Mouse (Mus musculus) adrenal gland, postnatal 36 days (tissue): Measurements from ENCODE around the gene Cx3cr1. TPM values are rescaled to one million over a fixed set of nuclear protein-coding genes. Genes with fewer than 3 reads are reported as not detected.

ENCODE experiments used
- DNase-seq, 2 experiments: peaks; one replicate each; pipeline ENCODE4 v3.0.0; 2021; ENCODE audit warnings: mixed read lengths in 1 of 2
- total RNA-seq, 2 experiments: library from RNA; stranded (reverse); gene quantifications; 2 replicates each; pipeline ENCODE4 v1.2.3; 2021

Gene Cx3cr1
- total RNA-seq, 2 experiments from 2014 or later = 3.4 to 6.8 TPM

- DNase-seq = no peak
Measured at GRCm38 (mm10) chr9:119941861-119942260, 127.8 kb downstream of the Cx3cr1 start.

- no peak for DNase-seq
Measured at GRCm38 (mm10) chr9:119941407-119941806, 128.3 kb downstream of the Cx3cr1 start.

GRCm38 (mm10) chr9:119939646-119940045 lies 130.0 kb downstream of the Cx3cr1 start:
- DNase-seq = no peak

GRCm38 (mm10) chr9:119938496-119938895 lies 131.2 kb downstream of the Cx3cr1 start:
- no peak for DNase-seq

- DNase-seq = peak; percentile 95 to 97
Measured at GRCm38 (mm10) chr9:119937005-119937773, 132.5 kb downstream of the Cx3cr1 start, which contains the start of the genes Gorasp1 and Ttc21a. Gorasp1 (minus strand) TSS chr9:119937565. Ttc21a (plus strand) TSS chr9:119937606.

- DNase-seq = no peak
Measured at GRCm38 (mm10) chr9:119933675-119934074, 136.0 kb downstream of the Cx3cr1 start.

GRCm38 (mm10) chr9:119932358-119932757 lies 137.3 kb downstream of the Cx3cr1 start:
- peak in 1 of 2 experiments; percentile 56 for DNase-seq

GRCm38 (mm10) chr9:119926497-119926896 lies 143.2 kb downstream of the Cx3cr1 start:
- DNase-seq = no peak

GRCm38 (mm10) chr9:119925729-119926128 lies 143.9 kb downstream of the Cx3cr1 start:
- peak in 1 of 2 experiments; percentile 32 for DNase-seq

- peak; percentile 15 to 17 for DNase-seq
Measured at GRCm38 (mm10) chr9:119925120-119925657, 144.5 kb downstream of the Cx3cr1 start.

- DNase-seq = no peak
Measured at GRCm38 (mm10) chr9:119923462-119923861, 146.2 kb downstream of the Cx3cr1 start.

- no peak for DNase-seq
Measured at GRCm38 (mm10) chr9:119919858-119920257, 149.8 kb downstream of the Cx3cr1 start.

GRCm38 (mm10) chr9:119913087-119913838 lies 156.4 kb downstream of the Cx3cr1 start:
- no peak for DNase-seq

- DNase-seq = no peak
Measured at GRCm38 (mm10) chr9:119909931-119910330, 159.7 kb downstream of the Cx3cr1 start.

- no peak for DNase-seq
Measured at GRCm38 (mm10) chr9:119908708-119909107, 161.0 kb downstream of the Cx3cr1 start.

- no peak for DNase-seq
Measured at GRCm38 (mm10) chr9:119902410-119903151, 167.1 kb downstream of the Cx3cr1 start.

- DNase-seq = no peak
Measured at GRCm38 (mm10) chr9:119899446-119899845, 170.2 kb downstream of the Cx3cr1 start.

- DNase-seq = peak; percentile 55 to 72
Measured at GRCm38 (mm10) chr9:119895040-119895721, 174.5 kb downstream of the Cx3cr1 start.

- DNase-seq = peak; percentile 96 to 97
Measured at GRCm38 (mm10) chr9:119894339-119895009, 175.2 kb downstream of the Cx3cr1 start, which contains the start of gene Wdr48. Wdr48 (plus strand) TSS chr9:119894878.

- DNase-seq = no peak
Measured at GRCm38 (mm10) chr9:119893881-119894280, 175.8 kb downstream of the Cx3cr1 start.

GRCm38 (mm10) chr9:119890692-119891091 lies 179.0 kb downstream of the Cx3cr1 start:
- peak in 1 of 2 experiments; percentile 30 for DNase-seq
